Mouse (Mus musculus) inflammation-experienced regulatory T-cells, adult 6 months (primary cell): ENCODE measurements around the gene Hoxd4. TPM values are rescaled to one million over a fixed set of nuclear protein-coding genes. Genes with fewer than 3 reads are reported as not detected.

ENCODE experiments used
- ATAC-seq: one replicate; pipeline ENCODE4 v1.8.0; 2017
- polyA plus RNA-seq, 3 experiments: library from polyadenylated mRNA; unstranded; fragments of 100-300 nt; shearing (Covaris generic); gene quantifications; one replicate each; pipeline ENCODE4 v1.2.1; 2017

Hoxd4 gene
- polyA plus RNA-seq, 3 experiments from 2014 or later: not detected

DNA sequence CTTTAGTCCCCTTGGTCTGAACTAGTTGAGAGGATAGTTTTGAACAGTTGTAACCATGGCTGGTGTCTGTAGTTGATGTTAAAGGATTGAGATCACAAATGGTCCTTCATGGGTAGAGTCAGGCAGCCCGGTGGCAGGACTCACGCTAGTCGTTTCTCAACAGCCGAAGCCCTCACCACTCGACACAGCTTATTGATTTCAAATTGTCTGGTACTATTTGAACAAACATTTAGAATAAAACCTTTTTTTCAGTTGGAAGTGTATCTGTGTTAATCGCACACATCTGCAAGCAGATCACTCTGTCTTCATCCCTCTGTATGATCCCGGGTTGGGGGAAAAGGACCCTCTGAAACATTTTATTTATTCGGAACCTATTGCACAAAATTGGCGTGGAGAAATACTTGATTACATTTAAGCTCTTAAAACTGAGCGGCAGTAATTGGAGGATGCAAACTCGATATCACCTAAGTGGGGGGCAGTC is 36.0 kb downstream of the Hoxd4 start:
- no peak for ATAC-seq

DNA sequence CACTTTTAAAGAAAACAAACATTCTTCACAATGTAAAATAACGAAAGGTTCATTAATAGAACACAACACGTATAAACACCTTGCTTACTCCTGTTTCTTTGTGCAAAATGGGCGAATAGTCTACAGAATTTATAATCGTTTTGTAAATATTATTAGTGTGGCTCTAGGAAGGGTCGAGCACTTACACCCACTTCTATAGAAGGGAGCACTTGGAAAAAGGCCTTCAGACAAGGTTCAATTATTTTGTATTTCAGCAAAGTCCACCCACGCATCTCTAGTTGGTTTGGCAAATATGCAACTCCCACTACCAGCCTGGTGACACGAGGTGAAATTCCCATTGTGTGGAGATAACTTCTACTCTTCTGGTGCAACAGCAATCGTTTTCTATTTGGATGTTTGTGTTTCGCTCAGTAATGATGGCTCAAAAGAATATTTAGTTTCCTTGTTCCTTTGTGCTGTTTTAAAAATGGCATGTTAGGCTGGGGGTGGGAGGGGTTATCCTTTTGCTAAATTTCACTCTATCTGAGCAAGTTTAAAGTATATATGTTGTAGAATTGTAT is 36.8 kb downstream of the Hoxd4 start:
- ATAC-seq: no peak

DNA sequence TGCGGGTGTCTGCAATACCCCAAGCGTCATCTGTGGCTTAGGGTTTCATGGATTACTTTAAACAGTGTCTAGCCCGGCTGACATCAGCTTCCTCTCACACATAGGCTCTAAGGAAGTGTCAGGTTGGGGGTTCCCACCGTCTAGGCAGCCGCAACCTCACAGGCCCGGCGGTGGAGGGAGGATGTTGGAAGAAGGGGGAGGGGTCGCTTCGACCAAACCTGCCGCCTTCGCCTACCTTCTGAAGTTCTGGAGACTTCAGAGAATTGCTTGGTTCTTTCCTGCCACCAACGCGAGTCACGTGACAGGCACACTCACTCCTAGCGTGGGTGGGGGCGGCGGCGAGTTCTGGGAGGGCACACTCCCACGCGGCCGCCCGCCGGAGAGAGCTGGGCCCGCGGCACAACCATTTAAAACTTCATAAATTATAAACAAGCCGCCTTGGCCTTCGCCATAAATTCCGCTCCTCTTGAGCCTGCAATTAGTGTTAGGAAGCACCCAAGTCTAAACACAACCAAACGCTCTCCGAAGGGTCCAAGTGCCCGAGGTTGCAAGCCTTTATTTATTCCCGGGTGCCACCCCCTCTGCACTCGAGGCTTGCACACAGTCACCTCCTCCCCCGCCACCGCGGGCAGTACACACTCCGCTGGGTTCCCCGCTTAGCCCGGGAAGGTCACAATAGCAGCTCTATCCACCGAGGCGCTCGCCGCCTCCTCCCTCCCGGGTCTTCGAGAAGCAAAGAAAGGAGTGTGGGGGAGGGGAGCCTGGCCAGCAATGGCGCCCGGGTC is 37.8 kb downstream of the Hoxd4 start:
- ATAC-seq: peak; percentile 82

DNA sequence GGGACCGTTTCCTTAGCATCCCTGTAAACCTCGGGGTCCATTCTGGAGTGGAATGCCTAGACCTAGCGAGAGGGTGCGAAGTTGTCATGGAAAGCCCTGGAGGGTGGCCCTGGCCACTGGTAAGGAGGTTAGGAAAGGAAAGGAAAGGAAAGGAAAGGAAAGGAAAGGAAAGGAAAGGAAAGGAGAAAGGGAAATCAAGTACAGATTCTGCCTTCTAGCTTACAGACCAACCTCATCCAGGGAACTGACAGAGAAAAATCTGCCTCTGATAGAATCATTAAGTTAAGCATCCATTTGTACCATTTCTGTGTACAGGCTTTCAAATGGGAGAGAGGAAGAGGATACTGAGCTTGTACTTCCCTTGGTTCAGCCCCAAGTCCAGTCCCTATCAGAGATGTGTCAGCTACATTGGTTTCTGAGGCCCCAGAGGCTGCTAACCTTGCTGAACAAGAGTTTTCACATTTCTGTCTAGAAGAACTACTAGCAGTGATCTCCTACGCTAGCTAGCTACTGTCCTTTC is 39.1 kb downstream of the Hoxd4 start:
- ATAC-seq: no peak

DNA sequence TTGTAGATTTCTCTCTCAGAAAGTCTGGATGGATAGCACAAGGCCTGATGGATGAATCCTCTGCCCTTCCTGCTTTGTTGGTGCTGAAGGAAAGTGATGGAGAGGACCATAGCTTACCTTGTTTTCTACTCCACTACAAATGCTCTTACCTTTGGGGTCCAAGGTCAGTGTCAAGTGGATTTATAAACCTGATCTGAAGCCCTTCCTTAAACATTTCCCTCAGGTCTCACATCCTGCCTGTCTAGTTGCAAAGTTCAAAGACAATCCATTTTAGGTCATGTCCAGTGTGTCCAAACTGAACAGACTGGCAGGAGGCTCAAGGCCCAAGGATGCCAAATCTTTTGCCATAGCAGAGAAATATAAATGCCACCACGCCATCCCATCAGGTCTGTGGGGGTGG is 40.1 kb downstream of the Hoxd4 start:
- ATAC-seq: no peak

DNA sequence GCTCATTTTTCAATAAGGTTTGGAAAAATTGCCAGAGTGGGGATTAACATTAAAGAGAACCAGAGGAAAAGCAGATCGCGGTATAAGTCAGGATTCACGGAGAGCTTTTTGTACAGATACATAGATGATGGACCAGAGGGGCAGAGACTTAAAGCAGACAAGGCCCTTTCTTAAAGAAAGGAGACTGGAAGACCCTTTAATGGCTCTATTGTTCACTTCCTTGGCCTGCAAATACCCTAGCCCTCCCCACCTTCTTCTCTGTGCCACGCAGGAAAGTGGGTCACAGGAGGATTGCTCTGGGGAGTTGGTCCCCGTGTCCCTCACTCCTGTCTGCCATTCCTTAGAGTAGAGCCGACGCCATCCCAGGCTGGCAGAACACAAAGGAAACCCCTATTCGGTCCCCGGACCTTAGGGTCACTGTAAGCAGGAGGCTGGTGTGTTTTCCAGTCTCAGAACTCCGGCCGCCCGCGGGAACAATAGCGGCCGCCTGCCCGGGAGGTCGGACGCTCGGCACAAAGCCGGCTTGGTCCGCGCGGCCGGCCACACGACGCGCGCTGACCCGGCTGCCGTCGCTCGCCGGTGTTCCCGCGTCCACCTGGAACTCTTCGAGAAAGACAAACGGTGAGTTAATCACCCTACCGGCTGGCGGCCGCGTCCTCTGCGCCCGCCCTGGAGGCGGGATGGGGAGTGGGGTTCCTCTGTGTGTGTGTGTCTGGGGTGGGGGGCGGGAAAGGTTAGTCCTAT is 40.9 kb downstream of the Hoxd4 start:
- no peak for ATAC-seq

DNA sequence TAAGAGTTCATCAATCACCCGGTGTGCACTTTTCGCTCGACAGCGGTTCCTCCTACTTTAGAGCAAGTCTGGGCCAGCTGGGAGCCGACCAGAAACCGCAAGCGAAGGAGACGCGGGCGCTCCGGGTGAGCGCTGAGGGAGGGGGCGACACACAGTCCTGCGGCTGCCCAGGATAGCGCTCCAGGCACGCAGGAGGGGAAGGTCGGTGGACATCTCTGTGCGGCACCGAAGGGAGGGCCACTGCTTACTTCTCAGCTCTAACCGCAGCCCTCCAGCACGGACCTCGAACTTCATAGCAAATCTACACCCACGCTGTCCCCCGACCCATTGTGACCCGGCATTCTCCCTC is 41.4 kb downstream of the Hoxd4 start:
- ATAC-seq: no peak

DNA sequence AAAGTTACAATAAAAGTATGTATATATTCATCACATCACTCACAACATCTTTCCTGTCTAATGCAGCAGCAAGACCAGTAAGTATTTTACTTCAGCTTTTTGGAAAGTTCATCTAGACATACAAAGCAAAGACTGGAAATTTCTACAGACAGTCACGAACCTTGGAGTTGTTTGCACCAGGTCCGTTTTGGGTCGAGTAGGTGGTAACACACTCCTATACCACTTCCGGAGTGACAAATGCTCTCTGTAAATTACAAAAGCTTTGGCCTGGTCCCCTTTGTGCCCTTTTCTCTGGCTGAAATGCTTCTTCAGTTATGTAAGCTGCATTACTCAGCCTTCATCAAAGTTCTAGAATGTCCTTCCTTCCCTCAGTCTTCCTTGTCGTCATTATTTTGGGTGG is 42.0 kb downstream of the Hoxd4 start:
- ATAC-seq: no peak

DNA sequence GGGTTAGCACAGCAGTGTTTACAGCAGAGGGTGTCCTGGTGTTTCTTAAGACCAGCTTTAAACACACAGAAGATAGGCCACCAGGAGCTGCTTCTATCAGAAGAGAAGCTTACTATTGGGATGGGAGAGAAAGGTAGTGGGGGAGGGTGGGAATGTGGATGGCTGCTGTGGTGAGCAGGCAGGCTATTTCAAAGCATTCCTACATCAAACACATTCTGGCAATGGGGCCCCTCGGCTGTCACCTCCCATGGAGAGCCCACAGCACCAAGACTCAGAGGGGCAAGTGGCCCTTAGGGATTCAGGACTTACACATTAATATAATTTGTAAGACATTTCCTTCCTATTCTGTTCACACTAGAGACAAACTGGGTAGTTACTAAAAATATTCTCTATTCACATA is 48.4 kb downstream of the Hoxd4 start:
- no peak for ATAC-seq

DNA sequence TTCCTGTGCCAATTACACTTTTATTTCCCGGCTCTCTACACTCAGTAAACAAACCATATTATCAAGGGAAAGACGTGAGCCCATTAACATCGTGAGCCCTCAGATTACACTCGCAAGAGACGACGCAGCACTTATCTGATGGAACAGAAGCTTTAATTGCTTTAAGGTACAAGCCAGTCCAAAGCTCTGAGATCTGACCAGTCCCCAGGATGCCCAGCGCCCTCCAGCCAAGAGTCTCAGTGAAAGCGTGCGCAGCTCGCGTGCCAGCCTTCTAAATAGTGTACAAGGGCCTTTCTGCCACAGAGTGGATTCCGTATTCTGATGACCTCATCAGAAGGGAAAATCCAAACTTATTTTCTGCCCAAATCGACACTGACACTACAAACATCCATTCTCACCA is 50.2 kb downstream of the Hoxd4 start:
- no peak for ATAC-seq

DNA sequence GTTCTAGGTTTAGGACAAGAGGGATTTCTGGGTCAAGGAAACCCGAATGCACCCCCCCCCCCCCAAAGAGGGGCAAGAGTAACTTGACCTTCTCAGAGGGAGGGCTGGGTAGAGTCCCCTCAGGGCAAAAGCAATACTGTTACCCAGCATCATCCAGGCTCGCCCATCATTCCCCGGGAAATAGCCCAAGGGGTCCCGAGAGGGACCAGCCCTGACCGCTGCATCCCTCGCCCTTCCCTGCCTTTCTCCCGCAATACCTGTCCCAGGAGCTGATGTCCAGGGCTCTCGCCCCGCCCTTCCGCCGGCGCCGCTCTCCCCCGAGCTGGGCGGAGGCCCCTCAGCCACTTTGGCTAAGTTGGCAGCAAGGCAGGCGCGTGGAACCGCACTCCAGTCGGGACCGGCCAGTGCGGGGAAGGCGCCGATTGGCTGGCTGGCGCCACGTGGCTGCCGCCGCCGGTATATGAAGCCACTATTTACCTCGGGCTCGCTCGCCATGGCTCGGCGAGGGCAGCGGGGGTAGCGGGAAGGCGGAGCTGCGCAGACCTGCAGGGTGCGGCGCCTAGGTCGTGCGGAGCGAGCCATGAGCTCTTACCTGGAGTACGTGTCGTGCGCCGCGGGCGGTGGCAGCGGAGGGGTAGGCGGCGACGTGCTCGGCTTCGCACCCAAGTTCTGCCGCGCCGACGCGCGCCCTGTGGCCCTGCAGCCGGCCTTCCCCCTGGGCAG is 51.0 kb downstream of the Hoxd4 start, which contains the start of gene Hoxd1:
TSS of gene Hoxd1 (plus strand) at position 459 of the 723 bp plus-strand sequence.
- ATAC-seq: no peak

DNA sequence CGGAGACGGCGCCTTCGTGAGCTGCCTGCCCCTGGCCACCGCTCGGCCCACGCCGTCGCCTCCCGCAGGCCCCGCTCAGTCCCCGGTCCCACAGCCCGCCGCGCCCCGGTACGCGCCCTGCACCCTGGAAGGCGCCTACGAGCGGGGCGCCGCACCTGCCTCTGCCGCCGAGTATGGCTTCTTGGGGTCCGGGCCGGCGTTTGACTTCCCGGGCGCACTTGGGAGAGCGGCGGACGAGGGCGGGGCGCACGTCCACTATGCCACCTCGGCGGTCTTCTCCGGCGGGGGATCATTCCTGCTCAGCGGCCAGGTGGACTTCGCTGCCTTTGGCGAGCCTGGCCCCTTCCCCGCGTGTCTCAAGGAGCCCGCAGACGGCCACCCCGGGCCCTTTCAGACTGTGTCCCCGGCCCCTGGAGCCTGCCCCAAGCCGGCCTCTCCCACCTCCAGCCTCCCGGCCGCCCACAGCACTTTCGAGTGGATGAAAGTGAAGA is 51.6 kb downstream of the Hoxd4 start:
- ATAC-seq: no peak

DNA sequence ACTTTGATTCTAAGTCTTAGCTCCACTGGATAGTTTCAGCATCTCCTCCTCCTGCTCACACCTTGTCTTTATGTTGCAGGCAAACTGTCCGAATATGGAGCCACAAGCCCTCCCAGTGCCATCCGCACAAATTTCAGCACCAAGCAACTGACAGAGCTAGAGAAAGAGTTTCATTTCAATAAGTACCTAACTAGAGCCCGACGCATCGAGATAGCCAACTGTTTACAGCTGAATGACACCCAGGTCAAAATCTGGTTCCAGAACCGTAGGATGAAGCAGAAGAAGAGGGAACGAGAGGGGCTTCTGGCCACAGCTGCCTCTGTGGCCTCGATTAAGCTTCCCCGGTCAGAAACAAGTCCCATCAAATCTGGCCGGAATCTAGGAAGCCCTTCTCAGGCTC is 52.2 kb downstream of the Hoxd4 start:
- ATAC-seq: no peak

DNA sequence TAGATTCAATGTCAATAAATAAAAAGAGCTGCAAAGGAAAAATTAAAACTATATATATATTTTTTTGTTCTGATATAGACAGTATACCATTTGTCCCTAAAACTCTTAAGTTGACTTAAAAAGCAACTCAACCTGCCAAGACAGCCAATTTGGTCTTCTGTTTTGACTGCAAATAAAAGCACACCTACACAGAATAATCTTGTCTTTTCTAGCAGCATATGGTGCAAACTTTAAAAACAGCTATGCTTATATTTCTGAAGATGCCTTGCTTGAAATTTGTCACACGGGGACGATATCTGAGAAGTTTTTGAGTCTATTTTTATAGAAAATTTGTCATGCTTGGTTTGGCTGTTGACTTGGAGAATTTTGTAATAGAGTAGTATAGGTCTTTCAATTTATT is 62.6 kb downstream of the Hoxd4 start:
- ATAC-seq: no peak

DNA sequence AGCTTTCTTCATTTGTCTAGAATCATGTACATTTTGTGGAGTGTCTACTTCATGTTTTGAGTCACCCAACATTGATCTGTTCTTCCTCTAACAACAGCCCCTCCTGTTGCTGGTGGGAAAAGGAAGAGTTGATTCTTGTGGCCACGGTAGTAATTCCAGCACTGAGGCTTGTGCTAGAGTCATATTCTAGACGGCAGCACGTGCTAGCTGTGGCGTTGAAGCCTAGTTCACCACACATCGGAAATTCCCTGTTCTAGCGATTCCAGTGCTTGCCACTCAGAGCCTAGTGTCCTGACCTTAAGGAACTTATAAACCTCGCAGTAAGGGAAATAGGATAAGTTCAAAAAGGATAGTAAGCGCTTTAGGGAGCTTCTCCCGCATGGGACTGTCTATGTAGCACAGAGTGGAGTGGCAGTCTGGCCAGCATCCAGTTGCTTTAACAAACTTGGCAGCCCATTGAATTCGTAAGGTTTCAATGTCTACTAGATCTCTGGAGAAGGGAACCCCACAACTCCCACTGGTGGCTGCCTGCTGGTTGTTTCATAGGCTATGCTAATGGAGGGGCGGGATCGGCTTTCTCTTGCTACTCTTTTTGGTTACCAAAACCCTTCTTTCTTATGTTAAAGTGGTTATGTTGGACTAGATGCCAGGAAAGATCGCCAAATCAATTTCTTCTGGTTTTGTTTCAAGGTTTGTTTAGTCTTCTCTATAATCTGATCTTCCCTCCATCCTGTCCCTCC is 66.0 kb downstream of the Hoxd4 start:
- ATAC-seq: no peak

Other genes with a start within 250 kb of the Hoxd4 start
- gene Lnpk, start 132.5 kb upstream of the Hoxd4 start, polyA plus RNA-seq: 10 to 100 TPM; 31.1 to 45.4 (median 39.3) TPM
- not detected for gene Evx2, start 52.4 kb upstream of the Hoxd4 start, polyA plus RNA-seq
- gene Hoxd13, start 43.6 kb upstream of the Hoxd4 start, polyA plus RNA-seq: not detected
- gene Hoxd12, start 36.9 kb upstream of the Hoxd4 start, polyA plus RNA-seq: not detected
- gene Hoxd11, start 32.4 kb upstream of the Hoxd4 start, polyA plus RNA-seq: under 1 TPM in 1 of 3 experiments, not detected in 2; 0.11 TPM
- gene Hoxd10, start 20.0 kb upstream of the Hoxd4 start, polyA plus RNA-seq: not detected
- gene Hoxd9, start 14.2 kb upstream of the Hoxd4 start, polyA plus RNA-seq: not detected
- gene Hoxd8, start 7.3 kb upstream of the Hoxd4 start, polyA plus RNA-seq: not detected
- gene Hoxd3, start within 50 bp of the Hoxd4 start, polyA plus RNA-seq: not detected
- gene Gm28230, start 14.8 kb downstream of the Hoxd4 start, polyA plus RNA-seq: not detected
- gene Hoxd1, start 51.1 kb downstream of the Hoxd4 start, polyA plus RNA-seq: not detected
- 10 to 100 TPM; 11.5 to 19.3 (median 17.4) TPM for gene Mtx2, start 113.9 kb downstream of the Hoxd4 start, polyA plus RNA-seq